Mouse (Mus musculus) pancreas, adult 10 weeks (tissue): ENCODE measurements around the gene Tmpo. TPM values are rescaled to one million over a fixed set of nuclear protein-coding genes. Genes with fewer than 3 reads are reported as not detected.

ENCODE experiments used
- polyA plus RNA-seq: library from polyadenylated mRNA; stranded (reverse); fragments of 350-450 nt; fragmentation: Illumina TruSeq; extraction: RNeasy Lipid Tissue Mini Kit (QIAGEN cat#74804); gene quantifications from one replicate; pipeline ENCODE4 v1.2.3, GENCODE M21; 2015; ENCODE audit warnings: low read depth, low replicate concordance; ENCODE audit not compliant: insufficient read depth

Gene Tmpo
- polyA plus RNA-seq: 23.6 TPM

DNA sequence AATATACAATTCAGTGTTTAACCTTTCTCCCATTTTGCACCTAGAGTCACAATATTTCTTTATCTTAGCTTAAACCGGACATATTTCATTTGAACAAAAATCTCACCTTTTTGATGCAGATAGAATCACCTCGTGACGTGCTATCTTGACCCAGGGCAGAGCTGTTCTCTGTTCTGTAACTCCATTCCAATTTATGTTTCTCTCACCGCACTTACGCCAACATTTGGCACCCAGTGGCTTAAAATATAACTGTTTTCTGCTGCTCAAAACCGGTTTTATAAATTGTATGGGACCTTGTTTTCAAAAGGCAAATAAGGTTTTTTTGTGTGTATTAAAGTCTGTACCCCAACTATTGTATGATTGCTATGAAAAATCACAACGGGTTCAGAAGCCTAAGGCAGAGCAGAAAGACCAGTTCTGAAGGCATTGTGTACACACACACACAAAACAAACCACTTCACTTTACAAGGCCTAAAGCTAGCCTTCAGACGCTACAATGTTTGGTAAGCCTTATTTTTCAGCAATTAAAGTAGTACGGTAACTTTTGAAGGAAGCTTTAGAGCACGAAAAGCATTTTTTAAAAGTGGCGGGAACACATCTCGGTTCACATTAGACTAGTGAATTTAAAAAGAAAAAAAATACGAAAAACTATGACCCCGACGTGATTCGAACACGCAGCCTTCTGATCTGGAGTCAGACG is at the start of gene Tmpo:
Tmpo (minus strand) TSS at position 555 of the 700 bp plus-strand sequence.

DNA sequence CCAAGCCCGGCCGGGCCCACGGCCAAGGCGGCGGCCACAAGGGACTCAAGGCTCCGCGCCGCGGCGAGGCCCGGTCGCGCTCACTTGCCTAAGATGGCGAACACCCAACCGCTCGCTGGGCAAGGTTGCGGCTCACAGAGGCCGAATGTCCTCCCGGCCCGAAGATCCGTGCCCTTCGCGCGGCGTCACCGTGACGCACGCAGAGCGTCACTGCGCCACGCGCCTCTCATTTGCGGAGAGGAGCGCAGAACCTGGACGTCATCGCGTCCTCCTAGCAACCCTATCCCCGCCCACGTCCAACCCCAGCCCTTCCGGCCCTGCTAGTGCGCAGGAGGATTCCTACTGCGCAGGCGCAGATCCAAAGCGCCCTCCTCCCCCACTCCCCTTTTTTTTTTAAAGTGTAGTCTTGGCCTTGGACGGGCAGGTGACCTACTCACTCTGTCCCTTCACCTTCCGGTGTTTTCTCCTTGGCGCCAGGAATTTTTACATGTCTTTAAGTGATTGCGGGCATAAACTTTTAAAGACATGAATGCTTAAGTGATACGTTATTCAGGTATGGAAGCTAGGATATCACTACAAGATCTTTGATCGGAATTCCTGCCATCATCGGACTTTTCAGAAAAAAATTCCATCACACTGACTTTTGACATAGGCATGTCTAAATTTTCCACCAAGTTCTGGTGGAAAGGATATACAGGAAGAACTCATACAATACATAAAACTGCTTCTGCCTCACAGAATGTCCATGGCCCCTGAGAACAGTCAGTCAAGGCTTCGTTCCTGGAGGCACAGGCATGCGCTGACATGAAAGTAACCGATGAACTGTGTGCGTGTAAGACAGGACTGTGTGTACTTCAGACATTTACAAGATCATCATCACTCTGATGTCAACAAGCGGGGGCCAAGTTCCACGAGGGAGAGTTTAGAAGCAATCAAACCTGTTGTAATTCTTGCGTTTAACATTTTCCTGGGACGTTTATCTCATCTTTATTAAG is 57.0 kb downstream of the Tmpo start, which contains the start of gene Slc25a3:
Slc25a3 (minus strand) TSS at position 232 of the 995 bp plus-strand sequence.

Other genes with a start within 250 kb of the Tmpo start
- 4.7 TPM for gene Apaf1, start 98.5 kb downstream of the Tmpo start, polyA plus RNA-seq
- 7.1 TPM for gene Ikbip, start 98.4 kb downstream of the Tmpo start, polyA plus RNA-seq
- gene Slc25a3, start 57.3 kb downstream of the Tmpo start, polyA plus RNA-seq: 149 TPM